Mouse (Mus musculus) liver, embryonic 14.5 days (tissue): Measurements from ENCODE around the gene Mogs. TPM values are rescaled to one million over a fixed set of nuclear protein-coding genes. Genes with fewer than 3 reads are reported as not detected.

Experiments used
- ATAC-seq: fragments of 200-750 bp; cut with Nextera tagmentation; 2 replicates; pipeline ENCODE4 v1.8.0; 2017; ENCODE audit warnings: moderate number of reproducible peaks, mild to moderate bottlenecking, moderate library complexity; ENCODE audit not compliant: insufficient read depth
- DNase-seq, 3 experiments: peaks; one replicate each; pipeline ENCODE4 v3.0.0-alpha.2; 2012 to 2013; ENCODE audit warnings: low read depth in 3 of 3, low spot score in 3 of 3
- H3K27ac ChIP-seq: fragments of 300-500 bp; sonication (generic); 2 replicates; pipeline ENCODE4 v1.5.1; 2014; ENCODE audit warnings: moderate library complexity, mild to moderate bottlenecking, control low read depth, inconsistent platforms
- H3K27me3 ChIP-seq: fragments of 300-500 bp; sonication (generic); 2 replicates; pipeline ENCODE4 v1.6.1; 2014; ENCODE audit warnings: mild to moderate bottlenecking, low read length, moderate library complexity; ENCODE audit not compliant: control insufficient read depth, insufficient read depth
- H3K36me3 ChIP-seq: fragments of 300-500 bp; sonication (generic); replicated peaks from 2 replicates; pipeline ENCODE4 v1.6.1; 2014; ENCODE audit warnings: low read depth; ENCODE audit not compliant: control insufficient read depth, insufficient read depth
- H3K4me1 ChIP-seq, 2 experiments: fragments of 200-500 bp in 1 of 2; fragments of 300-500 bp in 1 of 2; sonication (generic) in 1 of 2; replicated peaks; 2 replicates each; pipeline ENCODE4 v1.6.1; 2012 to 2014; ENCODE audit warnings: antibody characterized with exemption in 1 of 2, inconsistent platforms in 1 of 2, low read length in 1 of 2; ENCODE audit not compliant: control insufficient read depth in 2 of 2, insufficient read depth in 2 of 2
- H3K4me2 ChIP-seq: fragments of 300-500 bp; sonication (generic); 2 replicates; pipeline ENCODE4 v1.6.1; 2014; ENCODE audit warnings: low read depth, mild to moderate bottlenecking, control low read depth, moderate library complexity
- H3K4me3 ChIP-seq, 2 experiments: fragments of 200-500 bp in 1 of 2; fragments of 300-500 bp in 1 of 2; sonication (generic) in 1 of 2; 2 replicates each; pipeline ENCODE4 v1.5.1; 2012 to 2014; ENCODE audit warnings: low read depth in 2 of 2, low read length in 2 of 2, mild to moderate bottlenecking in 2 of 2, control low read depth in 1 of 2, inconsistent platforms in 1 of 2, moderate library complexity in 1 of 2; ENCODE audit not compliant: insufficient read depth in 1 of 2
- H3K9ac ChIP-seq: fragments of 300-500 bp; sonication (generic); replicated peaks from 2 replicates; pipeline ENCODE4 v1.6.1; 2014; ENCODE audit warnings: mild to moderate bottlenecking, control low read depth, moderate library complexity
- H3K9me3 ChIP-seq: fragments of 300-500 bp; sonication (generic); 2 replicates; pipeline ENCODE4 v1.6.1; 2016; ENCODE audit warnings: low read length, mixed read lengths; ENCODE audit not compliant: control insufficient read depth
- CTCF ChIP-seq: IDR thresholded peaks from 2 replicates; pipeline ENCODE4 v1.5.1; 2016; ENCODE audit warnings: antibody characterized with exemption, low read depth, control low read depth
- EP300 ChIP-seq: IDR thresholded peaks from 2 replicates; pipeline ENCODE4 v1.6.1; 2016; ENCODE audit warnings: antibody characterized with exemption, low read depth
- WGBS: fragments of 180-500 bp; shearing (Covaris S2); extraction: QIAGEN DNeasy Blood & Tissue Kit; methylation state at CpG from one replicate; pipeline ENCODE4 v1.1.7; 2014; ENCODE audit not compliant: insufficient replicate concordance; 5-methylcytosine and 5-hydroxymethylcytosine counted together
- polyA plus RNA-seq, 2 experiments: library from polyadenylated mRNA; depleted of rRNA in 1 of 2; stranded (reverse) in 1 of 2; unstranded in 1 of 2; fragments of >200 nt; fragmentation: Nextera tagmentation in 1 of 2; extraction: Ambion mirVana in 1 of 2; gene quantifications; 2 replicates each; pipeline versions ENCODE4 v1.2.1 to v1.2.3; 2012 to 2014

The Mogs gene
- polyA plus RNA-seq, 2 experiments: 28.2 to 36.9 TPM

DNA sequence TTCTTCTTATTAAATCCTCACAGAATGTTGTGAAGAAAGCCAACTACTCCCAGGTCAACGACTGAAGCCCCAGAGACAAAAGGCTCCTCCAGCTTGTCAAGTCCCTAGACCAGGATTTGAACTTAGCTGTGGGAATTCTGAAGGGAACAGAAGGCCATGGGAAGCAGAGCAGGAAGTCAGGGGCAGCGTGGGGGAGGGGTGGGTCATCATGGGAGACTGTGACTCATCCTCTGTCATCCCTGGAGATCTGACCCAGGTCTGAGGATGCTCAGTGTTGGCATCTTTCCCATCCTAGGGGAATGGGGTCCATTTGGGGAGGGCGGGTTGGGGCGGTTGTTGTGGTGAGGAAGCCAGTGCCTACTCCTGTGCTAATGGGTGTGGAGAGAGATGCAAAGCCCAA lies 26.3 kb downstream of the Mogs start:
- DNase-seq: no peak
- TF ChIP-seq CTCF (no peak), EP300 (no peak)
- no peak overlapping the region for H3K4me3 ChIP-seq
- ATAC-seq: no peak
- 41% methylated on average over 4 of the region's 4 CpGs for WGBS
- no peaks in the 10 kb centered on the region for H3K36me3 ChIP-seq
- H3K4me1 ChIP-seq: peaks cover 4 to 5% of the 10 kb centered on the region in 2 experiments; a peak in 3 of 4 replicates
- no peak overlapping the region for H3K4me2 ChIP-seq
- H3K27ac ChIP-seq: no peak overlapping the region
- peaks cover 19% of the 10 kb centered on the region for H3K27me3 ChIP-seq
- no peaks in the 10 kb centered on the region for H3K9me3 ChIP-seq
- no peak overlapping the region for H3K9ac ChIP-seq

DNA sequence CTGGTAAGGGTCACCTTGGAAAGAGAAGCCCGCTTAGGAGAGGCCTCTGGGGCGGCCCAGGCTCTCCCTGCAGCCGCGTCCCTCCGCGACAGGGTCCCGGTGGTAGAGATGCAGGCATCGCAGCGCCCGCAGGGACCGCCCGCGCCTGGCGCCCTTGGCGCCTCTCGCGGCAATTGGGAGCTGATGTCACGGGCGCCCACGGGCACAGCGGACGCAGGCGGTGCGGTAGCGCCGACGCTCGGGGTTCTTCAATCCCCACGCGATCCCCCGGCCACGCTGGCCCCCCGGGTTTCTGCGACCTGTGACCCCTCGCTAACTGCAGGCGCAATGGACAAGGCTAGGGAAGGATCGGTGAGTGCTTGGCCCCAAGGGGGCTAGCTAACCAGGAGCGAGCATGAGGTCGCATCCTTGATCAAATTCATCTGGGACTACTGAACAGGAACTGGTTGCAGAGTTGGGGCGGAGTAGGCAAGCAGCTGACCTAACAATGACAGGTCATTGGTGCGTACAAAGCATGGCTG lies 27.0 kb downstream of the Mogs start:
- no peak for DNase-seq
- TF ChIP-seq CTCF (no peak), EP300 (no peak)
- Histone ChIP-seq H3K4me2 (peak overlapping the region; percentile 41), H3K9me3 (no peaks in the 10 kb centered on the region), H3K4me1 (peaks cover 4 to 5% of the 10 kb centered on the region in 2 experiments; a peak in 3 of 4 replicates), H3K4me3 (no peak overlapping the region), H3K9ac (no peak overlapping the region), H3K27me3 (peaks cover 13% of the 10 kb centered on the region), H3K27ac (no peak overlapping the region), H3K36me3 (no peaks in the 10 kb centered on the region)
- no peak for ATAC-seq
- 7% methylated on average over 41 of the region's 41 CpGs for WGBS

DNA sequence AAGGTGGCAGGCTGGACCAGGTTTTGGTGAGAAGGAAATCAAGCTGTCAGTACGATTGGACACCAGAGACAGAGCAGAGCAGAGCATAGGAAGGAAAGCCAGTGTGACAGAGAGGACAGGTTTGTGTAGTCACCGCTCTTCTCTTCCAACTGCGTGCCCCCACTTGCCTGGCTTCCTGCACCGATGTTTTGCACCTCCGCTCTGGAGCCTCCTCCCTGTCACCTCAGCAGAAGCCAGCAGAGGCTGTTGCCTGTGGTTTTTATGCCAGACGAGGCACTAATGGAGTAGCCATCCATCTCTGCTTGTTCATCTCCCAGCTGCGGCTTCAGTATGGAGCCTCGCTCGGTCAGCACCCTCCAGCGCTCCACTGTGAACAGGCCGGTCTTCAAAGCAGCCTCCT lies 27.6 kb downstream of the Mogs start:
- peaks cover 0 to 5% of the 10 kb centered on the region in 2 experiments; a peak in 2 of 4 replicates for H3K4me1 ChIP-seq
- ATAC-seq: no peak
- H3K4me3 ChIP-seq: no peak overlapping the region
- WGBS: 50% methylated on average over 11 of the region's 11 CpGs
- H3K9ac ChIP-seq: no peak overlapping the region
- no peak overlapping the region for H3K4me2 ChIP-seq
- no peak overlapping the region for H3K27ac ChIP-seq
- peaks cover 13% of the 10 kb centered on the region for H3K27me3 ChIP-seq
- no peaks in the 10 kb centered on the region for H3K36me3 ChIP-seq
- H3K9me3 ChIP-seq: no peaks in the 10 kb centered on the region
- TF ChIP-seq EP300: no peak
- TF ChIP-seq CTCF: no peak
- no peak for DNase-seq

DNA sequence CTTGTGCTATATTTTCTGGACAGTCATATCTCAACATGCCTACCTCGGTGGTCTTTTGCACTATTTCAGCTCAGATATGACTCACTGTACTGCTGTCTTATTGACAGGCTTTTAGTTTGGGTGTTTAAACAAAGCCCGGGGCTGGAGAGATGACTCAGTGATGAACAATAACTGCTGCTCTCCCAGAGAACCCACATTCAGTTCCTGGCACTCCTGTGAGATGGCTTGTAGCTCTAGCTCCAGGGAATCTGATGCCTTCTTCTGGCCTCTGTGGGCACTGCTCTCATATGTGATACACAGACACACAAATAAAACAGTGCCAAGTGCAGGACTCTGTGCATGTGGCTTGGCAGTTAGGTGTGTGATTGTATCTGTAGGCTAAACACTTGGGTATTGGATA lies 29.9 kb downstream of the Mogs start:
- ATAC-seq (no peak), DNase-seq (no peak)
- peaks cover 13% of the 10 kb centered on the region for H3K27me3 ChIP-seq
- H3K9me3 ChIP-seq: no peaks in the 10 kb centered on the region
- TF ChIP-seq EP300 (no peak), CTCF (no peak)
- no peak overlapping the region for H3K9ac ChIP-seq
- no peak overlapping the region for H3K27ac ChIP-seq
- H3K4me1 ChIP-seq: peaks cover 0 to 2% of the 10 kb centered on the region in 2 experiments; a peak in 1 of 4 replicates
- H3K36me3 ChIP-seq: no peaks in the 10 kb centered on the region
- 38% methylated on average over 2 of the region's 2 CpGs for WGBS
- H3K4me2 ChIP-seq: no peak overlapping the region
- H3K4me3 ChIP-seq: no peak overlapping the region

DNA sequence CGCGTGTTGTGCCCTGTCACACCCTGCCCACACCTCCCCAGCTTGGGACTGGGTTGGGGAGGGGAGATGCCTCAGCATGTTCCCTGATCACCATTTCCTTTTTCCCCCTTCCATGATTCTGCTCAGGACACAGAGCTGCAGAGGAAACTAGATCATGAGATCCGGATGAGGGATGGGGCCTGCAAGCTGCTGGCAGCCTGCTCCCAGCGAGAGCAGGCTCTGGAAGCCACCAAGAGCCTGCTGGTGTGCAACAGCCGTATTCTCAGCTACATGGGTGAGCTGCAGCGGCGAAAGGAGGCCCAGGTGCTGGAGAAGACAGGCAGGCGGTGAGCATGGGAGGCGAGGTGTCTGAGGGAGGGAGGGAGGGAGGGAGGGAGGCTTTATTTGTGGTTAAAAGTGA lies 30.5 kb downstream of the Mogs start:
- Histone ChIP-seq H3K4me2 (no peak overlapping the region), H3K9ac (no peak overlapping the region), H3K4me3 (no peak overlapping the region), H3K4me1 (peaks cover 0 to 2% of the 10 kb centered on the region in 2 experiments; a peak in 1 of 4 replicates), H3K27ac (no peak overlapping the region), H3K9me3 (no peaks in the 10 kb centered on the region), H3K27me3 (peaks cover 13% of the 10 kb centered on the region), H3K36me3 (no peaks in the 10 kb centered on the region)
- TF ChIP-seq CTCF: no peak
- TF ChIP-seq EP300: no peak
- DNase-seq (no peak), ATAC-seq (no peak)
- 39% methylated on average over 9 of the region's 9 CpGs for WGBS
